ENCODE assay signal across 19 mouse cellular contexts in genomic region chr4:135167816-135168527, GRCm38 (mm10). TPM values are rescaled to one million over a fixed set of nuclear protein-coding genes. Genes with fewer than 3 reads are reported as not detected.
A peak's percentile ranks its signal among the peaks of the same experiment; 100 is the strongest.
DNase-seq lines count a peak whose midpoint lies in the region; ATAC-seq and TF ChIP-seq lines count a peak whose summit lies in the region.
"Had no signal": no experiment of that assay in that cellular context is flagged by ENCODE, and none has a peak within 500 bp of the region (broad histone marks: within the 10 kb centered on the region; RNA-seq: fewer than 3 reads in every experiment).

No protein-coding gene starts in this region.

- no peaks in the 10 kb centered on the region for H3K9me3 ChIP-seq in liver, postnatal 0 days (ENCODE audit: low read length)
- H3K9me3 ChIP-seq in limb, embryonic 11.5 days (ENCODE audit: control insufficient read depth, low read length) = no peaks in the 10 kb centered on the region
- H3K9me3 ChIP-seq in liver, embryonic 16.5 days (replicated peaks; ENCODE audit: control insufficient read depth, low read length) = no peaks in the 10 kb centered on the region
- H3K9me3 ChIP-seq in hindbrain, embryonic 11.5 days (ENCODE audit: control insufficient read depth, low read length) = no peaks in the 10 kb centered on the region
- H3K9me3 ChIP-seq: forebrain, embryonic 15.5 days; stomach, embryonic 15.5 days had no signal

- TF ChIP-seq EP300 in liver, postnatal 0 days (IDR thresholded peaks at IDR 0.05; ENCODE audit: low read depth) = no peak

- no peak overlapping the region for H3K9ac ChIP-seq in liver, postnatal 0 days (replicated peaks)
- no peak overlapping the region for H3K9ac ChIP-seq in limb, embryonic 11.5 days (ENCODE audit: low read length)
- no peak overlapping the region for H3K9ac ChIP-seq in liver, embryonic 16.5 days (ENCODE audit: low read depth, low read length)
- H3K9ac ChIP-seq in hindbrain, embryonic 11.5 days (ENCODE audit: low read depth, low read length) = no peak overlapping the region
- H3K9ac ChIP-seq: forebrain, embryonic 15.5 days; stomach, embryonic 15.5 days had no signal

- ATAC-seq in liver, postnatal 0 days = no peak
- ATAC-seq in limb, embryonic 11.5 days (ENCODE audit: insufficient number of reproducible peaks, low FRiP score, low TSS enrichment, low read depth) = no peak
- ATAC-seq in liver, embryonic 16.5 days (ENCODE audit: low read depth) = 0 out of 2 replicates have a peak, but pooled peaks have one; percentile 19
- no peak for ATAC-seq in hindbrain, embryonic 11.5 days (ENCODE audit: low FRiP score)
- ATAC-seq: CD4-positive, CD25-positive, alpha-beta regulatory T cell, adult 4 months; forebrain, embryonic 15.5 days; lung, postnatal 0 days; Patski had no signal

- no peak for TF ChIP-seq CTCF in liver, postnatal 0 days (IDR thresholded peaks at IDR 0.05; ENCODE audit: low read depth)

- no peaks in the 10 kb centered on the region for H3K36me3 ChIP-seq in liver, postnatal 0 days (replicated peaks; ENCODE audit: insufficient read depth, low read length)
- no peaks in the 10 kb centered on the region for H3K36me3 ChIP-seq in limb, embryonic 11.5 days (ENCODE audit: control insufficient read depth, insufficient read depth, low read length)
- no peaks in the 10 kb centered on the region for H3K36me3 ChIP-seq in liver, embryonic 16.5 days (ENCODE audit: control insufficient read depth, insufficient read depth)
- H3K36me3 ChIP-seq in hindbrain, embryonic 11.5 days (ENCODE audit: control insufficient read depth, insufficient read depth, low read length) = no peaks in the 10 kb centered on the region
- H3K36me3 ChIP-seq: forebrain, embryonic 15.5 days; stomach, embryonic 15.5 days had no signal

- H3K4me2 ChIP-seq in liver, postnatal 0 days (ENCODE audit: low read depth, low read length) = no peak overlapping the region
- no peak overlapping the region for H3K4me2 ChIP-seq in limb, embryonic 11.5 days (ENCODE audit: low read depth, severe bottlenecking)
- peak overlapping the region; percentile 20; the same call in 1 of the 2 replicates for H3K4me2 ChIP-seq in liver, embryonic 16.5 days (ENCODE audit: low read depth, low read length)
- H3K4me2 ChIP-seq in hindbrain, embryonic 11.5 days (replicated peaks; ENCODE audit: low read depth, low read length) = no peak overlapping the region
- H3K4me2 ChIP-seq: forebrain, embryonic 15.5 days had no signal

- DNase-seq in liver (peak; percentile 62), ZHBTc4 (ENCODE audit: low read depth, low spot score) (peak; percentile 78)
- no peak for DNase-seq in liver, postnatal 0 days
- DNase-seq in limb, embryonic 11.5 days (ENCODE audit: low spot score) = peak; percentile 32
- no peak for DNase-seq in layer of hippocampus, adult 11-12 months (ENCODE audit: low spot score)
- DNase-seq in hindbrain, embryonic 11.5 days (ENCODE audit: low spot score) = no peak
- DNase-seq: cerebellum, adult 11 months; cerebellum, postnatal 36 days; gastrocnemius, postnatal 14 days; heart, postnatal 36 days; kidney, postnatal 10 days; layer of hippocampus, adult 9-11 months; right cerebral cortex, adult 18-20 months had no signal

- H3K4me3 ChIP-seq in liver, postnatal 0 days (ENCODE audit: low read depth, low read length) = no peak overlapping the region
- no peak overlapping the region for H3K4me3 ChIP-seq in limb, embryonic 11.5 days (ENCODE audit: low read depth, low read length)
- no peak overlapping the region for H3K4me3 ChIP-seq in liver, embryonic 16.5 days (ENCODE audit: low read depth, low read length)
- H3K4me3 ChIP-seq in hindbrain, embryonic 11.5 days (ENCODE audit: low read depth, low read length) = no peak overlapping the region
- H3K4me3 ChIP-seq: forebrain, embryonic 15.5 days; stomach, embryonic 15.5 days had no signal

- peaks cover 3% of the 10 kb centered on the region; the same call in 1 of the 2 replicates for H3K4me1 ChIP-seq in liver, postnatal 0 days (ENCODE audit: insufficient read depth)
- H3K4me1 ChIP-seq in limb, embryonic 11.5 days (ENCODE audit: control insufficient read depth, insufficient read depth, low read length) = peaks cover 36% of the 10 kb centered on the region
- H3K4me1 ChIP-seq in liver, embryonic 16.5 days (ENCODE audit: control insufficient read depth, low read depth, low read length) = peaks cover 36% of the 10 kb centered on the region
- no peaks in the 10 kb centered on the region; the same call in 1 of the 2 replicates for H3K4me1 ChIP-seq in hindbrain, embryonic 11.5 days (replicated peaks; ENCODE audit: control insufficient read depth, insufficient read depth, low read length)

- WGBS in liver, postnatal 0 days (ENCODE audit: insufficient replicate concordance) = 52% methylated on average over 7 of the region's 7 CpGs
- WGBS in limb, embryonic 11.5 days = 43% methylated on average over 7 of the region's 7 CpGs
- 26% methylated on average over 7 of the region's 7 CpGs for WGBS in liver, embryonic 16.5 days (ENCODE audit: insufficient replicate concordance)
- WGBS in hindbrain, embryonic 11.5 days = 52% methylated on average over 7 of the region's 7 CpGs

- peaks cover 27% of the 10 kb centered on the region for H3K27me3 ChIP-seq in liver, postnatal 0 days (ENCODE audit: insufficient read depth, low read length)
- 0 out of 2 replicates have a peak, but pooled peaks cover 6% of the 10 kb centered on the region for H3K27me3 ChIP-seq in limb, embryonic 11.5 days (ENCODE audit: control insufficient read depth, insufficient read depth, low read length)
- peaks cover 17% of the 10 kb centered on the region for H3K27me3 ChIP-seq in liver, embryonic 16.5 days (ENCODE audit: control insufficient read depth, insufficient read depth, low read depth, low read length)
- peaks cover 42% of the 10 kb centered on the region for H3K27me3 ChIP-seq in hindbrain, embryonic 11.5 days (ENCODE audit: control insufficient read depth, insufficient read depth, low read length)
- H3K27me3 ChIP-seq: Patski had no signal

- H3K27ac ChIP-seq in liver, postnatal 0 days (ENCODE audit: low read depth) = no peak overlapping the region
- no peak overlapping the region; the same call in 1 of the 2 replicates for H3K27ac ChIP-seq in limb, embryonic 11.5 days (replicated peaks; ENCODE audit: low read depth, low read length)
- no peak overlapping the region for H3K27ac ChIP-seq in liver, embryonic 16.5 days (ENCODE audit: low read length)
- no peak overlapping the region for H3K27ac ChIP-seq in hindbrain, embryonic 11.5 days (ENCODE audit: low read depth, low read length)
- H3K27ac ChIP-seq: forebrain, embryonic 15.5 days; stomach, embryonic 15.5 days had no signal

RNA-seq across cellular contexts. Expression of gene Runx3, which starts 47.5 kb away (rescaled TPM):
- 0.39 and 0.46 TPM in 2 replicates for polyA plus RNA-seq in liver, postnatal 0 days (2015; fragmentation: Nextera tagmentation; extraction: Ambion mirVana)
- 0.57 and 0.61 TPM in 2 replicates for polyA plus RNA-seq in limb, embryonic 11.5 days (2014; fragmentation: Nextera tagmentation; extraction: Ambion mirVana)
- polyA plus RNA-seq in liver, embryonic 16.5 days (2015; fragmentation: Nextera tagmentation; extraction: Ambion mirVana) = 0.60 and 0.61 TPM in 2 replicates
- polyA plus RNA-seq in hindbrain, embryonic 11.5 days (2014; fragmentation: Nextera tagmentation; extraction: Ambion mirVana) = 0.21 and 0.28 TPM in 2 replicates
- polyA plus RNA-seq: forebrain, embryonic 15.5 days had no signal

Comparison
In these comparisons a context has a peak if more than half of its experiments do, and no peak if none do; other contexts are left out.
1. DNase-seq: peak in liver (single experiment), ZHBTc4 (single experiment) and limb, embryonic 11.5 days (single experiment); none in liver, postnatal 0 days (single experiment), layer of hippocampus, adult 11-12 months (single experiment) and hindbrain, embryonic 11.5 days (single experiment).